Mouse (Mus musculus): Measurements from ENCODE around the gene Sh3kbp1.

Gene Sh3kbp1

DNA sequence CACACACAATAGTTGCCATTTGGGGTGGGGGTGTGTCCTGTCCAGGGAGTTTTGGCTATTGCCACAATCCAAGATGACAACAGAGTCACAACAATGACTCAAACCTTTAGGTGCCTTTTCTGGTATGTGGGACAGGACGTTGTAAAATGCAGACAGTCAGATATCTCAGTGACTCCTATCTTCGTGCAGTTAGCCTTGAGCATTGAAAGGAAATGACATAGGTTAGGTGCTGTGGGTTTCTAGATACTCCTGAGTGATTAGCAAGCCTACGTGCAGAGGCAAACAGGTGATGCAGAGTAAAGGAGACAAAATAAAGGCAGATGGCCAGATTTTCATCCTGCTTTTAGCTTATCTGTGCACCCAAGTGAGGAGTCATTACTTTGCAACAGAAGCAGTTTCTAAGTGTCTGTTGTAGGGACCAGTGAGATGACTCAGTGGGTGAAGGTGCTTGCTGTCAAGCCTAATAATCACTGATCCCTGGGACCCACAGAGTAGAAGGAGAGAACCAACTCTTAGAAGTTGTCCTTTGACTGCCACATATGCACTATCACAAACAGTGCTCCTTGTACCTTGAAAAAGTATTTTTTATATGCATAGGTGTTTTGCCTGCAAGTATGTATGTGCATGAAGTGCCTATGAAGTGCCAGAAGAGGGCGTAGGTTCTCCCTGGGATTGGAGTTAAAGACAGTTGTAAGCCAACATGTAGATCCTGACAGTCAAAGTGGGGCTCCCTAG is 50.7 kb downstream of the Sh3kbp1 start:
- no peak for DNase-seq (ENCODE audit: extremely low read depth, insufficient read length, low spot score)

- DNase-seq (ENCODE audit: extremely low read depth, insufficient read length, low spot score), result no peak
Observed at GRCm38 (mm10) chrX:159678320-159678835, 51.3 kb downstream of the Sh3kbp1 start.

GRCm38 (mm10) chrX:159685521-159685920 is 58.4 kb downstream of the Sh3kbp1 start:
- DNase-seq (ENCODE audit: extremely low read depth, insufficient read length, low spot score), result no peak

DNA sequence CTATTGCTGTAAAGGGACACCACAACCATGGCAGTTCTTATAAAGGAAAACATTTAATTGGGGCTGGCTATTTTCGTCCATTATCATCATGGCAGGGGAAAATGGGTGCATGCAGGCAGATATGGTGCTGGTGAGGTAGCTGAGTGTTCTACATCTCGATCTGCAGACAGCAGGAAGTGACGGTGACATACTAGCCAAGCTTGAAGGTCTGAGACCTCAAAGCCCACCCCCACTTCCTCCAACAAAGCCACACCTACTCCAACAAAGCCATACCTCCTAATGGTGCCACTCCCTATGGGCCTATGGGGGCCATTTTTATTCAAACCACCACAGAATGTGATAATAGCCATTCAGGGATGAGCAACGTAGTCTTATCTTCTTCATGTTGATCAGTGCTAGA is 59.8 kb downstream of the Sh3kbp1 start:
- DNase-seq (ENCODE audit: extremely low read depth, insufficient read length, low spot score), result no peak

DNA sequence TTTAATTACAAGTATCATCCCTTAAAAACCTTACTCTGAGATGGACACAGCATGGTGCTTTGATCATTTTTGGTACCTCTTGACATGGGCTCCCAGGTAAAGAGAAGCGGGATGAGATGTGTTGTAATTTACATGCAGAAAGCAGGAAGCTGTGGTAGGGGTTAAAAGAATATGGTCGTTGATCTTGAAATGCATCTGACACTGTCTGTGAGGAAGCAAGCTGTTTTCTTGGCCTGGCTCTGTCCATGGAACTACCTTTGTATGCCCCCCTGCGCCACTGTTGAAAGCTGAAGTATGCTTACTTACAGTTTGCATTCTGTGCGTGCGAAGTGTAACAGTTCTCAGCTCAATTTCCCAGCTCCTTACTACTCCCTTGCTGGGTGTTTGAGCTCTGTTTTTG is 61.6 kb downstream of the Sh3kbp1 start:
- DNase-seq (ENCODE audit: extremely low read depth, insufficient read length, low spot score), result no peak

DNA sequence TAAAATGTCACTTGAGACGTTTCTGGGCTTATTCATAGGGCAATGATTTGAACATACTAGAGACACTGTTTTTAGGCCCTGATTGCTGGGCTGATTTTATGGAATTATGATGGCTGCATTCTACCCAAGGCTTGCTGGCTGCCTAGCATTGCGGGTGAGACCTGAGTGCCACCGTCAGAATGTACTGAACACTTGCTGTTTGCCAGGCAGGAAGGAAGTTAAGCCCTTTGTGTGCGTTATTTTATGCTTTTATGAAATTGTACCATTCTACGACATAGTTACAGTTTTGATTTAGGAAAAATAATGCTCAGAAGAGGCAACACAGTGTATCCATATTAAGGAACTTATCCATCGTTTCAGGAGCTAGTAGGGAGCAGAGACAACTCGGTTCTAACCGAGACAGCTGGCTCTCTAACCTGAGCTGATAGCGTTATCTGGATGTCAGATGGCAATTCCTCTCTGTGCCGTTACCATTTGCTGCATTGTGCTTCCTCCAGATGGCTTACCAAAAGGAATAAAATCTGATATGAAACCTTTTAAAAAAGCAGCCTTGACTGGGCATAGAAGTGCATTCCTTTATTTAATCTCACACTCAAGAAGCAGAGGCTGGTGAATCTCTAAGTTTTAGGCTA is 62.8 kb downstream of the Sh3kbp1 start:
- DNase-seq (ENCODE audit: extremely low read depth, insufficient read length, low spot score), result no peak

- no peak for DNase-seq (ENCODE audit: extremely low read depth, insufficient read length, low spot score)
Observed at GRCm38 (mm10) chrX:159693126-159693525, 66.1 kb downstream of the Sh3kbp1 start.

DNA sequence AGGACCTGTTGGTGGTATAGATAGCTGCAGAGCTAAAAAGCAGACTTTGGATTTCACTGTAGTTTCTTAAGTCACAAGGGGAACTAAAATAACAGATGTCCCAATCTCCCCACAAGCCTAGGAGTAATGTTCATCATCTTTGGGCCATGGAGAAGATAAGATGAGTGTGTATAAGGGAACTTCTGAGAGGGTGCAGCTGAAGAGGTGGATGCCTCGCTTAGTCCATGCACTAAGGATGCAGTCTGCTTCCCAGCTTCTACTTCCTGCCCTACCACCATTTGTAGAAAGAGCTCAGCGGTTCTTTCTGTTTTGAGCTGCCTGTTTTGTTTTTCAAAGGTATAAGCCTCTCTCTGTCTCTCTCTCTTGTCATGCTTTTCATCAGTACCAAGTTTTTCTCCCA is 69.5 kb downstream of the Sh3kbp1 start:
- no peak for DNase-seq (ENCODE audit: extremely low read depth, insufficient read length, low spot score)

DNA sequence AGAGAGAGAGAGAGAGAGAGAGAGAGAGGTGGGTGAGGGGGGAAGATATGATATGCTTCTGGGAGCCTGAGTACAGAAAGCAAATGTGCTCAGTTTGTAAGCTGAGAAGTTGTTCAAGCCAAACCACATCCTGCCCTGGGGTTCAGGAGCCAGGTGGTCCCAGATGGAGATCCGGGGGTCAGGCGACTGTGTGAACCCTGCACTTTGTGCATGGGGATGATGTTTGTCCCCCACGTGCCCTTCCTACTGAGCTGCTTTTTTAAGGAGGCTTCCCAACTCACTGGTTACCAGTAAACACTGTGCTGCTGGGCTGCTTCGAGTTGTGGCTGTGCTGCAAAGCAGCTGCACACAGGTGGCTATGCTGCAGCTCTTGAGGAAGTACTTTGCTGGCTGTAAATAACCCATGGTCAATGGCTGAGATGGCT is 70.0 kb downstream of the Sh3kbp1 start:
- peak; percentile 9 for DNase-seq (ENCODE audit: extremely low read depth, insufficient read length, low spot score)

- DNase-seq (ENCODE audit: extremely low read depth, insufficient read length, low spot score), result no peak
Observed at GRCm38 (mm10) chrX:159702850-159703249, 75.8 kb downstream of the Sh3kbp1 start.

- no peak for DNase-seq (ENCODE audit: extremely low read depth, insufficient read length, low spot score)
Observed at GRCm38 (mm10) chrX:159704381-159705004, 77.4 kb downstream of the Sh3kbp1 start.

- DNase-seq (ENCODE audit: extremely low read depth, insufficient read length, low spot score), result no peak
Observed at GRCm38 (mm10) chrX:159705412-159705811, 78.3 kb downstream of the Sh3kbp1 start.

DNA sequence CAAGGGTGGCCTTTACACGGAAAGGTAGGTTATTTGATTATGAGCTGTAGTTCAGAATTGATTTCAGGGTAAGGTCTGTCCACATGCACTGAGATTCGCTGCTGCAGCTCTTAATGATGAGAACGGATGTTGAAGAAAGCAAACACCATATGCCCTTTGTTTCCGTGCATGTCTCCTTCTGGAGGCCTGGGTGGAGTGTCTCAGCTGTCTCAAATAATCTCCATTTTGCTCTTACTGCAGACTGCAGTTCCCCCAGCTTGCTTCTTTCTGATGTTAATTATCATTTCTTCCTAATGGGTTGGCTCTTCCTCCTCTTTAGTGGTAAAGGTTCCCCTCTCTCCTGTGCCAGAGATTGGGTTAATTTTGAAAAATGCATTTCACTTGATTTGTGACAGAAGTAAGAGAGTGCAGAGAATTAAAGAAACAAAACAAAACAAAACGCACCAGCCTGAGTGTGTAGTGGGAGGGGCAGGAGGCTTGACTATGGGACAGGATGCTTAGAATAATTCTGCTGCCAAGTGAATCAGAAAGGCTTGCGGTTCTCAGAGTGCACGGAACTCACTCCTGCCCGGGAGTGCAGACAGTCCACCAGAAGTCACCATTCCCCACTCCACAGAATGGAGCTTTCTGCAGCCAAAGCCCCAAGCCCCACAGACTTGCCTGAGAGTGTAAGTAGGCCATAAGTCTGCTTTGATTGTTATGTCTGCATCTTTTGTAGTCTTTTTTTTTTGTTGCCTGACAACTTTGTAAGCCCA is 81.2 kb downstream of the Sh3kbp1 start:
- DNase-seq (ENCODE audit: extremely low read depth, insufficient read length, low spot score), result peak; percentile 15

- DNase-seq (ENCODE audit: extremely low read depth, insufficient read length, low spot score), result no peak
Observed at GRCm38 (mm10) chrX:159709296-159709695, 82.2 kb downstream of the Sh3kbp1 start.

GRCm38 (mm10) chrX:159711070-159712029 is 84.3 kb downstream of the Sh3kbp1 start:
- no peak for DNase-seq (ENCODE audit: extremely low read depth, insufficient read length, low spot score)

DNA sequence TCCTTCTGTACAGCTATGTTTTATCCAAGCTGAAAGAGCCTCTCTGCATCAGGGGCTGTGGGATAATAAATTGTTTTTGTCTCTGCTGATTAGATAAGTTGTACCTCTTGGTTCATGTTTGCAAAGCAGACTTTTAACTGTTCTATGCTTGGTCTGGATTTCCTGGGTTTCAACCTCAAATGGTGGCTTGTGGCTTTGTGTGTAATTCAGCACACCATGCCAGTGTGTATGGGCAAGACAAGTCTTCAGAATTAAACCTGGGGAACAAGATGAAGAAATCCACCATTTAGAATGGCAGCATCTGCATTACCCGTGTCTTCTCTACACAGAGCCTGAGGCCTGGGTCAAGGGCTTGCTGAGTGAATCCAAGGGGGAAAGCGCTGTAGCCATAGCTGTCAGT is 86.1 kb downstream of the Sh3kbp1 start:
- DNase-seq (ENCODE audit: extremely low read depth, insufficient read length, low spot score), result no peak

DNA sequence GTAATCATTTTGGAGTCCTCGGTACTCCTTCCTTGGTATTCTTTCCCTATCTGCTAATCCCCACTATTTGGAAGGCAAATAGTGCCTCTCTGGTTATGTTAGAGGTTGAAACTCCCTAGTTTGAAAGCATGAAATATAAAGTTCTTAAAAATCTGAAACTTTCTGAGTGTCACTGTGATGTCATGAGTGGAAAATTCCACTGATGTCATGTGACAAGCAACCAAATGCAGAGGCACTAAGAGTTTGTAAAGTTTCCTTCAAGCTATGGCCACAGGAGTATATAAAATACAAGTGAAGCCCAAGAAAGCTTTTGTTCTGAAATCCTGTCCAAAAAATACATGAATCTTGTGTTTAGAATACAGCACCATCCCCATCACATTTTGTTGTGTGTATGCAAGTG is 94.3 kb downstream of the Sh3kbp1 start:
- DNase-seq (ENCODE audit: extremely low read depth, insufficient read length, low spot score), result no peak

DNA sequence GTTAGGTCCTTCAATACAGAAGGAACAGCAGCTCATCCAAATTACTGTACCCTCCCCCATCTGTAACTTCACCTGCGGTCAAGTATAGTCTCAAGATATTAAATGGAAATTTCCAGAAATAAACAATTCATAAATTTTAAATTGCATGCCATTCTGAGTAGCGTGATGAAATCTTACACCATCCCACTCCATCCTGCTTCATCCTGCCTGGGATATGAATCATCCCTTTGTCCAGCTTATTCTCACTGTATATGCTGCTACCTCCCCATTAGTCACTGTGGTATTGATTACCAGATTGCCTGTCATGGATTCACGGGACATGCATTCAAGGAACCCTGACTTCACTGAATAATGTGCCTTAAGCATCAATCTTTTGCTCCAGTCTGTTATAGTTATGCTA is 104.3 kb downstream of the Sh3kbp1 start:
- DNase-seq (ENCODE audit: extremely low read depth, insufficient read length, low spot score), result peak; percentile 3

GRCm38 (mm10) chrX:159732845-159733244 is 105.8 kb downstream of the Sh3kbp1 start:
- DNase-seq (ENCODE audit: extremely low read depth, insufficient read length, low spot score), result no peak

GRCm38 (mm10) chrX:159733948-159734347 is 106.9 kb downstream of the Sh3kbp1 start:
- DNase-seq (ENCODE audit: extremely low read depth, insufficient read length, low spot score), result no peak
